8 mouse cellular contexts compared by ENCODE assay signal in the genomic region with DNA sequence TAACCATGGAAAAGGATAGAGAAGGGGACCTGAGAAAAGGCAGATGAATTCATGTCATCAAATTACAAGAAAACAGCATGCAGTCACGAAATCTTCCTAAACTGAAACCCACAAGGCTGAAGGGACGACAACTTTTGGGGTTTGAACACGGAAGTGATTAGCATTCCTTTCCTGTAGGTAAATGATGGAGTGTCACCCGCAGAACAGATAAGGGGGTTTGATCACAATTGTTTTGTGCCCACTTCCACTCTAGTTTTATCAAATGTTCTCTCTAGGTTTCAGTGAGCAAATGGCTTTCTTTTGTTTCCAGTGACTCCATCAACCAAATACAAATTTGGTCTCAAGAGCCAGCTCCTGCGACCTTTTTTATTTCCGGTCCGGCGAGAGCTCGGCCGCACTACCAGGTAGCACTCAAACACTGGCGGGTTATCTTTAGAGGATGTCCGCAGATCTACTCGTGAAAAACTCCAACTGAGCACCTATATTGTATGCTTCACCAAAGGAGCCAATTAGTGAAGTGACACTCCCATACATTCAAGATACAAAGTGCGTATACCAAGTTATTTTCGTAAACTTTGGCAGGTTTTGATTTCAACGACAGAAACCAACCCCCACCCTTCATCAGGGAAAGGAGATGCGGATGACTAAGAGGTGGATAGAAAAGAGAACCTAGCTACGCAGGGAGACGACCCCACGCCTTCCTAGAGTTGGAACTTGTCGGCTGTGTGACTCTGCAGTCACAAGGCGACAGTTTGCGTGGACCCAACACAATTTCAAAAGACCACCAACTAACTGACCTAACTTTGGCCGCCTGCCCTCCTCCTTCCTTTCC. TPM values are rescaled to one million over a fixed set of nuclear protein-coding genes. Genes with fewer than 3 reads are reported as not detected.
DNase-seq lines count a peak whose midpoint lies in the region; ATAC-seq and TF ChIP-seq lines count a peak whose summit lies in the region.

No protein-coding gene starts in this region.

- intact Hi-C loops in heart, postnatal 14 days (cut with DNase I): no loop called here
- intact Hi-C loops in left cerebral cortex, postnatal 36 days (cut with DNase I): loop anchor here (5.0 kb wide), 2 partner anchors 53 to 68 kb away; a partner anchor contains a TSS

- dilution Hi-C loops in CH12.LX (cut with MboI; ENCODE audit: extremely low pct_ligation_motif_present, extremely low pct_unique_long_range_greater_than_20kb, low sequenced_read_pairs): no loop called here

- H3K4me3 ChIP-seq in heart, embryonic 12.5 days: peak overlapping the region; percentile 86
- H3K4me3 ChIP-seq in CH12.LX (replicated peaks in 1 of 3; ENCODE audit: low read depth in 2 of 3, low read length in 2 of 3, poor library complexity in 1 of 3): peak overlapping the region; percentile 94 to 97 (median 94)
- H3K4me3 ChIP-seq in embryonic fibroblast, embryonic 13.5 days (ENCODE audit: insufficient read depth, low read length): peak overlapping the region; percentile 97
- peak overlapping the region; percentile 100 for H3K4me3 ChIP-seq in limb, embryonic 11.5 days (ENCODE audit: low read depth, low read length)
- H3K4me3 ChIP-seq in neural tube, embryonic 14.5 days (ENCODE audit: low read depth, low read length): peak overlapping the region; percentile 97

- H3K27ac ChIP-seq in heart, embryonic 12.5 days (ENCODE audit: poor library complexity, severe bottlenecking): peak overlapping the region; percentile 87
- H3K27ac ChIP-seq in CH12.LX (ENCODE audit: insufficient read depth, low read depth): peak overlapping the region; percentile 78
- H3K27ac ChIP-seq in embryonic fibroblast, embryonic 13.5 days (ENCODE audit: insufficient read depth, low read length): peak overlapping the region; percentile 47
- H3K27ac ChIP-seq in limb, embryonic 11.5 days (replicated peaks; ENCODE audit: low read depth, low read length): peak overlapping the region; percentile 64; the same call in 1 of the 2 replicates
- no peak overlapping the region for H3K27ac ChIP-seq in neural tube, embryonic 14.5 days (ENCODE audit: low read depth, low read length)

- peak; percentile 9; the same call in 1 of the 2 replicates for ATAC-seq in heart, embryonic 12.5 days (ENCODE audit: insufficient number of reproducible peaks, low FRiP score)
- ATAC-seq in limb, embryonic 11.5 days (ENCODE audit: insufficient number of reproducible peaks, low FRiP score, low TSS enrichment, low read depth): no peak
- 0 out of 2 replicates have a peak, but pooled peaks have one; percentile 3 for ATAC-seq in neural tube, embryonic 14.5 days (ENCODE audit: low read depth)

- H3K79me2 ChIP-seq in CH12.LX (replicated peaks; ENCODE audit: control insufficient read depth, extremely low read depth, insufficient read depth, poor library complexity, severe bottlenecking): peaks cover 58% of the 10 kb centered on the region

- peak; percentile 25; the same call in 1 of the 2 replicates for TF ChIP-seq EP300 in CH12.LX (IDR thresholded peaks at IDR 0.05; ENCODE audit: low read length)

- peaks cover 14% of the 10 kb centered on the region for H3K4me1 ChIP-seq in heart, embryonic 12.5 days (replicated peaks)
- peaks cover 2 to 46% of the 10 kb centered on the region in 2 experiments; a peak in 3 of 4 replicates for H3K4me1 ChIP-seq in CH12.LX (ENCODE audit: control insufficient read depth in 1 of 2, insufficient read depth in 2 of 2)
- H3K4me1 ChIP-seq in embryonic fibroblast, embryonic 13.5 days (ENCODE audit: control insufficient read depth, insufficient read depth, low read length): peaks cover 2% of the 10 kb centered on the region; the same call in 1 of the 2 replicates
- peaks cover 7% of the 10 kb centered on the region; the same call in 1 of the 2 replicates for H3K4me1 ChIP-seq in limb, embryonic 11.5 days (ENCODE audit: control insufficient read depth, insufficient read depth, low read length)
- H3K4me1 ChIP-seq in neural tube, embryonic 14.5 days (ENCODE audit: control insufficient read depth, insufficient read depth, low read length): peaks cover 11% of the 10 kb centered on the region

- 2% methylated on average over 24 of the region's 24 CpGs for WGBS in heart, embryonic 12.5 days
- 6% methylated on average over 24 of the region's 24 CpGs for WGBS in limb, embryonic 11.5 days
- 10% methylated on average over 24 of the region's 24 CpGs for WGBS in neural tube, embryonic 14.5 days

- no peak for TF ChIP-seq CTCF in CH12.LX (conservative IDR thresholded peaks at IDR 0.05 in 1 of 2, IDR thresholded peaks at IDR 0.05 in 1 of 2; ENCODE audit: low read depth in 2 of 2, low read length in 2 of 2)
- no peak for TF ChIP-seq CTCF in embryonic fibroblast, embryonic 13.5 days (IDR thresholded peaks at IDR 0.05; ENCODE audit: borderline replicate concordance, insufficient read depth, low read length)

- TF ChIP-seq POLR2A in CH12.LX (IDR thresholded peaks at IDR 0.05; ENCODE audit: low read depth, low read length): peak; percentile 52
- TF ChIP-seq POLR2A in embryonic fibroblast, embryonic 13.5 days (IDR thresholded peaks at IDR 0.05; ENCODE audit: low read depth, low read length): no peak; the same call in 1 of the 2 replicates

- H3K9ac ChIP-seq in heart, embryonic 12.5 days: peak overlapping the region; percentile 98
- peak overlapping the region; percentile 100 for H3K9ac ChIP-seq in CH12.LX (ENCODE audit: insufficient read depth, low read depth)
- peak overlapping the region; percentile 100 for H3K9ac ChIP-seq in limb, embryonic 11.5 days (ENCODE audit: low read length)
- peak overlapping the region; percentile 98 for H3K9ac ChIP-seq in neural tube, embryonic 14.5 days (replicated peaks; ENCODE audit: low read depth, low read length)

- no peaks in the 10 kb centered on the region for H3K9me3 ChIP-seq in heart, embryonic 12.5 days (replicated peaks)
- no peaks in the 10 kb centered on the region for H3K9me3 ChIP-seq in CH12.LX (replicated peaks; ENCODE audit: low read length)
- H3K9me3 ChIP-seq in limb, embryonic 11.5 days (ENCODE audit: control insufficient read depth, low read length): no peaks in the 10 kb centered on the region
- no peaks in the 10 kb centered on the region for H3K9me3 ChIP-seq in neural tube, embryonic 14.5 days (ENCODE audit: control insufficient read depth, low read length)

- in situ Hi-C loops in CH12.LX (cut with MboI; ENCODE audit: low pct_ligation_motif_present, low pct_unique_long_range_greater_than_20kb, low sequenced_read_pairs): loop anchor here (5.0 to 10.0 kb wide), 2 partner anchors 68 to 334 kb away; a partner anchor contains a TSS

- TF ChIP-seq RAD21 in CH12.LX (IDR thresholded peaks at IDR 0.05; ENCODE audit: low read depth, low read length): no peak

- H3K4me2 ChIP-seq in heart, embryonic 12.5 days: peak overlapping the region; percentile 76
- peak overlapping the region; percentile 84 for H3K4me2 ChIP-seq in CH12.LX (ENCODE audit: insufficient read depth, low read depth, poor library complexity, severe bottlenecking)
- H3K4me2 ChIP-seq in limb, embryonic 11.5 days (ENCODE audit: low read depth, severe bottlenecking): peak overlapping the region; percentile 67
- peak overlapping the region; percentile 67 for H3K4me2 ChIP-seq in neural tube, embryonic 14.5 days (ENCODE audit: low read depth, low read length)

- no peaks in the 10 kb centered on the region for H3K27me3 ChIP-seq in heart, embryonic 12.5 days (replicated peaks)
- H3K27me3 ChIP-seq in CH12.LX (replicated peaks): no peaks in the 10 kb centered on the region
- no peaks in the 10 kb centered on the region for H3K27me3 ChIP-seq in limb, embryonic 11.5 days (ENCODE audit: control insufficient read depth, insufficient read depth, low read length)
- H3K27me3 ChIP-seq in neural tube, embryonic 14.5 days (ENCODE audit: control insufficient read depth, insufficient read depth, low read length): no peaks in the 10 kb centered on the region

- H3K36me3 ChIP-seq in heart, embryonic 12.5 days: no peaks in the 10 kb centered on the region
- peaks cover under 1 to 33% of the 10 kb centered on the region in 2 experiments for H3K36me3 ChIP-seq in CH12.LX (replicated peaks in 1 of 2; ENCODE audit: control insufficient read depth in 1 of 2, insufficient read depth in 1 of 2, low read length in 1 of 2)
- no peaks in the 10 kb centered on the region for H3K36me3 ChIP-seq in limb, embryonic 11.5 days (ENCODE audit: control insufficient read depth, insufficient read depth, low read length)
- no peaks in the 10 kb centered on the region for H3K36me3 ChIP-seq in neural tube, embryonic 14.5 days (ENCODE audit: control insufficient read depth, insufficient read depth, low read length)

- no peak for DNase-seq in heart, postnatal 14 days
- DNase-seq in CH12.LX (ENCODE audit: extremely low read depth): peak; percentile 59
- DNase-seq in limb, embryonic 11.5 days (ENCODE audit: low spot score): peak; percentile 28
- no peak for DNase-seq in urinary bladder, postnatal 36 days (ENCODE audit: low spot score in 2 of 2)
- DNase-seq in left cerebral cortex, postnatal 36 days (ENCODE audit: low spot score in 2 of 2): no peak

RNA-seq across cellular contexts. Expression of a gene that starts 2.1 kb away (rescaled TPM):
- 310 and 321 TPM in 2 replicates for polyA plus RNA-seq in heart, embryonic 12.5 days (2016; fragmentation: Nextera tagmentation; extraction: Ambion mirVana)
- 100 to 1,000 TPM; 114 to 118 TPM for total RNA-seq in heart, postnatal 14 days (2021)
- total RNA-seq in CH12.LX (2012; rRNA removed): 156 and 229 TPM in 2 replicates
- total RNA-seq in CH12.LX (2014; rRNA removed): 302 and 354 TPM in 2 replicates
- polyA plus RNA-seq in CH12.LX (2012; ENCODE audit: insufficient read length, low read depth): 377 and 386 TPM in 2 replicates
- polyA plus RNA-seq in embryonic fibroblast, embryonic 13.5 days (2011; ENCODE audit: insufficient read length, low read depth, missing spikeins): 163 and 173 TPM in 2 replicates
- 430 and 433 TPM in 2 replicates for polyA plus RNA-seq in limb, embryonic 11.5 days (2014; fragmentation: Nextera tagmentation; extraction: Ambion mirVana)
- polyA plus RNA-seq in neural tube, embryonic 14.5 days (2014; fragmentation: Nextera tagmentation; extraction: Ambion mirVana): 280 and 285 TPM in 2 replicates
- total RNA-seq in left cerebral cortex, postnatal 36 days (2021): 100 to 1,000 TPM; 123 to 145 TPM

RNA-seq across cellular contexts. Expression of a gene that starts 8.1 kb away (rescaled TPM):
- polyA plus RNA-seq in heart, embryonic 12.5 days (2016; fragmentation: Nextera tagmentation; extraction: Ambion mirVana): 0.24 and 0.26 TPM in 2 replicates
- under 1 TPM; 0.05 to 0.07 TPM for total RNA-seq in heart, postnatal 14 days (2021)
- total RNA-seq in CH12.LX (2012; rRNA removed): 0.21 and 0.34 TPM in 2 replicates
- 0.09 TPM in 1 of 2 replicates, not detected in the other for total RNA-seq in CH12.LX (2014; rRNA removed)
- 0.06 and 0.08 TPM in 2 replicates for polyA plus RNA-seq in CH12.LX (2012; ENCODE audit: insufficient read length, low read depth)
- polyA plus RNA-seq in embryonic fibroblast, embryonic 13.5 days (2011; ENCODE audit: insufficient read length, low read depth, missing spikeins): not detected in 2 replicates
- 0.37 and 0.44 TPM in 2 replicates for polyA plus RNA-seq in limb, embryonic 11.5 days (2014; fragmentation: Nextera tagmentation; extraction: Ambion mirVana)
- polyA plus RNA-seq in neural tube, embryonic 14.5 days (2014; fragmentation: Nextera tagmentation; extraction: Ambion mirVana): 2.2 and 2.7 TPM in 2 replicates
- 1 to 10 TPM; 1.7 to 2.0 TPM for total RNA-seq in left cerebral cortex, postnatal 36 days (2021)

RNA-seq across cellular contexts. Expression of a gene that starts 33.0 kb away (rescaled TPM):
- 6.5 and 7.0 TPM in 2 replicates for polyA plus RNA-seq in heart, embryonic 12.5 days (2016; fragmentation: Nextera tagmentation; extraction: Ambion mirVana)
- total RNA-seq in heart, postnatal 14 days (2021): 1 to 10 TPM; 1.8 to 2.1 TPM
- total RNA-seq in CH12.LX (2012; rRNA removed) (7.5 and 9.6 TPM in 2 replicates), CH12.LX (2014; rRNA removed) (4.5 and 6.2 TPM in 2 replicates)
- polyA plus RNA-seq in CH12.LX (2012; ENCODE audit: insufficient read length, low read depth): 6.3 and 8.1 TPM in 2 replicates
- polyA plus RNA-seq in embryonic fibroblast, embryonic 13.5 days (2011; ENCODE audit: insufficient read length, low read depth, missing spikeins): 1.5 and 2.8 TPM in 2 replicates
- polyA plus RNA-seq in limb, embryonic 11.5 days (2014; fragmentation: Nextera tagmentation; extraction: Ambion mirVana): 9.8 and 10.6 TPM in 2 replicates
- 4.8 and 6.7 TPM in 2 replicates for polyA plus RNA-seq in neural tube, embryonic 14.5 days (2014; fragmentation: Nextera tagmentation; extraction: Ambion mirVana)
- 1 to 10 TPM; 5.3 to 5.4 TPM for total RNA-seq in left cerebral cortex, postnatal 36 days (2021)

RNA-seq across cellular contexts. Expression of a gene that starts 53.3 kb away (rescaled TPM):
- polyA plus RNA-seq in heart, embryonic 12.5 days (2016; fragmentation: Nextera tagmentation; extraction: Ambion mirVana): 0.27 and 0.33 TPM in 2 replicates
- under 1 TPM in 1 of 2 experiments, not detected in 1; 0.31 TPM for total RNA-seq in heart, postnatal 14 days (2021)
- total RNA-seq in CH12.LX (2012; rRNA removed) (4.4 and 6.4 TPM in 2 replicates), CH12.LX (2014; rRNA removed) (7.5 and 8.9 TPM in 2 replicates)
- polyA plus RNA-seq in CH12.LX (2012; ENCODE audit: insufficient read length, low read depth): 7.7 and 9.7 TPM in 2 replicates
- polyA plus RNA-seq in embryonic fibroblast, embryonic 13.5 days (2011; ENCODE audit: insufficient read length, low read depth, missing spikeins): 0.97 and 1.6 TPM in 2 replicates
- polyA plus RNA-seq in limb, embryonic 11.5 days (2014; fragmentation: Nextera tagmentation; extraction: Ambion mirVana): 0.40 and 0.58 TPM in 2 replicates
- polyA plus RNA-seq in neural tube, embryonic 14.5 days (2014; fragmentation: Nextera tagmentation; extraction: Ambion mirVana): 3.3 TPM in 2 replicates
- 1 to 10 TPM; 2.0 to 2.9 TPM for total RNA-seq in left cerebral cortex, postnatal 36 days (2021)

RNA-seq across cellular contexts. Expression of a gene that starts 55.9 kb away (rescaled TPM):
- 4.6 and 5.4 TPM in 2 replicates for polyA plus RNA-seq in heart, embryonic 12.5 days (2016; fragmentation: Nextera tagmentation; extraction: Ambion mirVana)
- total RNA-seq in heart, postnatal 14 days (2021): 1 to 10 TPM; 1.3 TPM
- total RNA-seq in CH12.LX (2012; rRNA removed) (68.0 and 70.9 TPM in 2 replicates), CH12.LX (2014; rRNA removed) (48.9 and 54.3 TPM in 2 replicates)
- 63.4 and 65.3 TPM in 2 replicates for polyA plus RNA-seq in CH12.LX (2012; ENCODE audit: insufficient read length, low read depth)
- 5.9 and 9.5 TPM in 2 replicates for polyA plus RNA-seq in embryonic fibroblast, embryonic 13.5 days (2011; ENCODE audit: insufficient read length, low read depth, missing spikeins)
- polyA plus RNA-seq in limb, embryonic 11.5 days (2014; fragmentation: Nextera tagmentation; extraction: Ambion mirVana): 3.6 and 4.8 TPM in 2 replicates
- 44.1 and 51.3 TPM in 2 replicates for polyA plus RNA-seq in neural tube, embryonic 14.5 days (2014; fragmentation: Nextera tagmentation; extraction: Ambion mirVana)
- 10 to 100 TPM; 27.5 to 27.6 TPM for total RNA-seq in left cerebral cortex, postnatal 36 days (2021)

Comparison
In these comparisons a context has a peak if more than half of its experiments do, and no peak if none do; other contexts are left out.
1. DNase-seq: peak in CH12.LX (single experiment) and limb, embryonic 11.5 days (single experiment); none in heart, postnatal 14 days (0 of 2), urinary bladder, postnatal 36 days (0 of 2) and left cerebral cortex, postnatal 36 days (0 of 2).
2. Peak in every context shown above with its lines, with median percentiles within 50 percentile points of each other: H3K4me2 ChIP-seq, H3K4me3 ChIP-seq and H3K9ac ChIP-seq.